Mouse (Mus musculus) G1E (cell line): ENCODE data around the gene Npc2. TPM values are rescaled to one million over a fixed set of nuclear protein-coding genes. Genes with fewer than 3 reads are reported as not detected.

ENCODE experiments used
- ATAC-seq: 2 replicates; pipeline ENCODE4 v1.8.0; 2016; ENCODE audit warnings: mild to moderate bottlenecking; ENCODE audit not compliant: insufficient number of reproducible peaks, poor library complexity, low FRiP score, severe bottlenecking; ENCODE audit errors: extremely low read depth
- DNase-seq: peaks from one replicate; pipeline ENCODE4 v3.0.0; 2012; ENCODE audit warnings: low spot score
- H3K27me3 ChIP-seq: 2 replicates; pipeline ENCODE4 v1.6.1; 2012; ENCODE audit warnings: mild to moderate bottlenecking, low read length, inconsistent platforms; ENCODE audit not compliant: insufficient read depth
- H3K36me3 ChIP-seq: replicated peaks from 2 replicates; pipeline ENCODE3; 2012; ENCODE audit warnings: mild to moderate bottlenecking, inconsistent platforms
- H3K4me1 ChIP-seq: 2 replicates; pipeline ENCODE4 v1.6.1; 2012; ENCODE audit warnings: low read depth, low read length, inconsistent platforms, mixed read lengths; ENCODE audit not compliant: insufficient read depth
- H3K4me3 ChIP-seq: 2 replicates; pipeline ENCODE4 v1.5.1; 2012; ENCODE audit warnings: low read depth, mild to moderate bottlenecking, inconsistent platforms, low read length, moderate library complexity, mixed read lengths
- H3K9me3 ChIP-seq: replicated peaks from 2 replicates; pipeline ENCODE4 v1.6.1; 2012; ENCODE audit warnings: inconsistent platforms
- CTCF ChIP-seq: IDR thresholded peaks from 2 replicates; pipeline ENCODE4 v1.5.1; 2012; ENCODE audit warnings: low read depth, low read length, inconsistent platforms, mixed read lengths
- GATA1 ChIP-seq: IDR thresholded peaks from 2 replicates; pipeline ENCODE4 v1.6.1; 2012; ENCODE audit warnings: borderline replicate concordance, low read length, inconsistent platforms, mixed read lengths
- GATA2 ChIP-seq: IDR thresholded peaks from 2 replicates; pipeline ENCODE4 v1.6.1; 2012; ENCODE audit warnings: low read depth, low read length, inconsistent platforms, borderline replicate concordance
- POLR2AphosphoS5 ChIP-seq: IDR thresholded peaks from 2 replicates; pipeline ENCODE4 v1.6.1; 2012; ENCODE audit warnings: low read depth, low read length, inconsistent platforms; ENCODE audit not compliant: insufficient replicate concordance
- TAL1 ChIP-seq: conservative IDR thresholded peaks from 2 replicates; pipeline ENCODE4 v1.6.1; 2012; ENCODE audit warnings: low read depth, low read length, inconsistent platforms, mixed read lengths
- polyA plus RNA-seq: library from polyadenylated mRNA; stranded (reverse); fragments of >175 nt; gene quantifications from 2 replicates; pipeline ENCODE4 v1.2.3, GENCODE M21; 2012
- total RNA-seq, 2 experiments: library from RNA; stranded (forward) in 1 of 2; stranded (reverse) in 1 of 2; fragments of 200-1000 nt in 1 of 2; fragments of >200 nt in 1 of 2; fragmentation: Nextera tagmentation in 1 of 2; gene quantifications; 2 replicates each; pipeline ENCODE4 v1.2.3; 2014 to 2017

Gene Npc2
- total and polyA plus RNA-seq, 3 experiments = 43.2 to 219 (median 110) TPM

DNA sequence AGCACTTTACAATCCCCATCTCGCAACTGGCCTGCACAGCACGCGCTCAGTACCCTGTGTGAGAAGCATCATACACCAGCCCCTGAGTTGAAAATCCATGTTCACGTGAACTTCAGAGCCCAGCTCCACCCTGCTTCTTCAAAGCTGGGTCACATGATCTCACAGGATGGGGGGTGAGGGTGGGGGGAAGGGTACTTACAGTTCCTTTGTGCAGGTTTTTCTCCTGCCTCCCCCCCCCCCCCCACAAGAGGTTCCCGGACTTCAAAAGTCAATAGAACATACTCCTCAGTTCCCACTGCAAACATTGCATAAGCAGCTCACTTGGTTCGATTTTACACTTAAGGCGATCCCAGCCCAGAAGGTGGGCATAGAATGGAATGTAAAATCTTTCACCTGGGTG is 3.3 kb downstream of the Npc2 start:
- TF ChIP-seq TAL1 = no peak
- no peak for TF ChIP-seq POLR2AphosphoS5
- no peak for TF ChIP-seq CTCF
- no peak for TF ChIP-seq GATA1
- TF ChIP-seq GATA2 = no peak
- no peaks in the 10 kb centered on the region for H3K9me3 ChIP-seq
- peaks cover 54% of the 10 kb centered on the region for H3K4me1 ChIP-seq
- DNase-seq (no peak), ATAC-seq (no peak)
- H3K27me3 ChIP-seq = no peaks in the 10 kb centered on the region
- no peak overlapping the region for H3K4me3 ChIP-seq
- H3K36me3 ChIP-seq = peaks cover 64% of the 10 kb centered on the region

DNA sequence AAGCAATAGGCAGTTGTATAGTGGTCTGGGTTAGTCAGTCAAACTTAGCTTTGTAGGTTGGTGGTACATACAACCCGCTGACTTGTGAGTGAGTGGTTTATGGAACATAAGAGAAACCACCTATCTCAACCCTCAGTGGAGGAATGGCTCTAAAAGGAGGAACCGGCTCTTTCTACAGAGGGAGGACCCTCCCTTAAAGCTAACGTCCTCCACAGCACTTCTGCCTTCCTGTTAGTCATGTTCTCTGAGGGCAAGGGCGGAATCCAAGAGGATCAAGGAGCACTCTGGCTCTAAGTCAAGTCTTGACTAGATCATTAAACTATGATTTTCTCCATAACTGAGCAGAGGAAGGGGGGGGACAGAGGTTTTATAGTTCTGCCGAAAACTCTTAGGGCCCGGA is 5.4 kb downstream of the Npc2 start:
- TF ChIP-seq CTCF = no peak
- TF ChIP-seq POLR2AphosphoS5 = no peak
- no peak for TF ChIP-seq GATA1
- no peak for TF ChIP-seq GATA2
- TF ChIP-seq TAL1 = no peak
- peaks cover 81% of the 10 kb centered on the region for H3K36me3 ChIP-seq
- no peaks in the 10 kb centered on the region for H3K9me3 ChIP-seq
- H3K4me1 ChIP-seq = peaks cover 52% of the 10 kb centered on the region
- H3K27me3 ChIP-seq = no peaks in the 10 kb centered on the region
- DNase-seq (peak; percentile 37), ATAC-seq (no peak)
- no peak overlapping the region for H3K4me3 ChIP-seq

DNA sequence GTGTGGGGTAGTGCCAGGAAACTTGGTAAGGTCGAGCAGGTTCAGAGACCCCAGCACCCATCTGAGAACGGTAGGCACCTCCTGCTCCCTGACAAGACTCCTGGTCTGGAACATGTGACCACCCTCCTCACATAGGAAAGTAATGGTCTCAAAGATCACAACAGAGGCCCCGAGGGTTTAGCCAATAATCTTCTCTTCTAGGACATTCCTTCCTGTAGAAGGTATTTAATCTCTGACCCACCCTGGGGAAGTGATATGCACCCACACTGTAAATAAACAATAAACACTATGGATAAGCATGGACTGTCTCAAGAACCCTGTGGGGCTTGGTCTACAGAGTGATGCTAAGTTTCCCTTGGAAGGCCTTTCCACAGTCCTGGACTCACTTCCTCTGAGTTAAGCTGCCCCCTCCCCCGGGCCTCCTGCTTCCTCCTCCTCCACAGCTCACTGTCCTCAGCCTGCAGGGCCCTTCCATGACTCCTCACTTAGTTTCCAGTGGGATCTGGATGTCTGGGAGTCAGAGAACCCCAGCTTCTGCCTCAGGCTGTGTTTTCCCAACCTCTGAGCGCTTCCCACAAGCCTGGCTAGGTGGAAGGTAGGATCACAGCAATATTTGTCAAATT is 6.7 kb downstream of the Npc2 start:
- Histone ChIP-seq H3K27me3 (no peaks in the 10 kb centered on the region), H3K36me3 (peaks cover 92% of the 10 kb centered on the region), H3K4me1 (peaks cover 45% of the 10 kb centered on the region), H3K9me3 (no peaks in the 10 kb centered on the region), H3K4me3 (no peak overlapping the region)
- TF ChIP-seq GATA2 (no peak), TAL1 (no peak), POLR2AphosphoS5 (no peak), GATA1 (no peak), CTCF (no peak)
- ATAC-seq = no peak
- DNase-seq = no peak

DNA sequence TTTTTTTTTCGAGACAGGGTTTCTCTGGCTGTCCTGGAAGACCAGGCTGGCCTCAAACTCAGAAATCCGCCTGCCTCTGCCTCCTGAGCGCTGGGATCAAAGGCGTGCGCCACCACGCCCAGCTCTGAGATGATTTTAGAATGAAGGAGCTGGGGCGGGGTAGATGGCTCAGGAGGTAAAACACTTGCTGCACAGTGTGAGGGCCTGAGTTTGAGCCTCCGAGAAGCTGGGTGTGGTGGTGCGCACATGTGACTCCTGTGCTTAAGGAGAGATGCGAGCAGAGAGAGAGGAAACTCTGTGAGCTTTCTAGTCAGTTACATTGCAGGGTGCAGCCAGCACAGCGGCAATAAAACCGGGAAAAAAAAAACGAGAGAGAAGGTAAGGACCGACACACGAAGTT is 7.4 kb downstream of the Npc2 start:
- peaks cover 92% of the 10 kb centered on the region for H3K36me3 ChIP-seq
- ATAC-seq (no peak), DNase-seq (no peak)
- H3K9me3 ChIP-seq = no peaks in the 10 kb centered on the region
- H3K4me3 ChIP-seq = no peak overlapping the region
- TF ChIP-seq GATA2 (no peak), POLR2AphosphoS5 (no peak), TAL1 (no peak), CTCF (no peak)
- H3K4me1 ChIP-seq = peaks cover 44% of the 10 kb centered on the region
- H3K27me3 ChIP-seq = no peaks in the 10 kb centered on the region

DNA sequence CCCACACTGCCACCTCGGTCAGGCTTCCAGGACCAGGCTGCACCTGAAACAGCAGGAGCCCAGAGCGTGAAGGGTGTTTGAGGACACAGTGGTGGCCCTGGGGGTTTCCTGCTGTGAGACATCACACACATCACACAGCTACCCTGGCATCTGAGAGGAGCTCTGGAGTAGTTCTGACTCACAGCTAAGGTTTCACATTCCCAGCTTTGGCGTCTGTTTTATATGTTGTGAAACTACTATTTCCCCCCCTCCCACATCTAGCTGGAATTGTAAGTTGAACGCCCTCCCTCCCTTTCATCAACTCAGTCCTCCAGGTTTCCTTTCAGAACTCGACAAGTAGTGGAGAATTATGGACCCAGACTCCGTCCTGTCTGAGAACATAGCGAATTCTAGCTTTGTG is 8.2 kb downstream of the Npc2 start:
- Histone ChIP-seq H3K4me1 (peaks cover 38% of the 10 kb centered on the region), H3K4me3 (no peak overlapping the region), H3K27me3 (no peaks in the 10 kb centered on the region), H3K36me3 (peaks cover 92% of the 10 kb centered on the region), H3K9me3 (no peaks in the 10 kb centered on the region)
- ATAC-seq = no peak
- TF ChIP-seq POLR2AphosphoS5 (no peak), GATA2 (no peak), GATA1 (no peak), CTCF (no peak), TAL1 (no peak)
- no peak for DNase-seq

DNA sequence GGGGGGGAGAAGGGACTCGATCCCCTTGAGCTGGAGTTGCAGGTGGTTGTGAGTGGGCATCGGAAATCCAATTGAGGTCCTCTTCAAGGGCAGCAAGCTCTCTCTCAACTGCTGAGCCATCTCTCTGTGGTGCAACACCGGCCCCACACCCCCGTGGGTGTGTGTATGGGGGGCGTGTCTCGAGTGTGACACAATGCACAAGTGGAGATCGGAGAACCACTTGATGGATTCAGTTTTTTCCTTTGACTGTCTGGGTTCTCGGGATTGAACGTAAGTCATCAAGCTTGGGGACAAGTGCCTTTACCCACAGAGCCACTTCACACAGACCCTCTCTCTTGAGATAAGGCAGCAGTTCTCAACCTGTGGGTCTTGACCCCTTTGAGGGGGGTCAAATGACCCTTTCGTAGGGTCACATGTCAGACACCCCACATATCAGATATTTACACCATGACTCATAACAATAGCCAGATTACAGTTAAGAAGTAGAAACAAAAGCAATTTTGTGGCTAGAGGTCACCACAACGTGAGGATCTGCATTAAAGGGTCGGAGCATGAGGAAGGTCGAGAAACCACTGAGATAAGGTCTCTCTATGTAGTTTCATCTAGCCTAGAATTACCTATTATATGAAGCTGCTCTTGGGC is 9.3 kb downstream of the Npc2 start:
- ATAC-seq = no peak
- TF ChIP-seq CTCF (no peak), TAL1 (no peak), POLR2AphosphoS5 (no peak), GATA1 (no peak), GATA2 (no peak)
- DNase-seq = no peak
- H3K36me3 ChIP-seq = peaks cover 91% of the 10 kb centered on the region
- no peaks in the 10 kb centered on the region for H3K9me3 ChIP-seq
- no peaks in the 10 kb centered on the region for H3K27me3 ChIP-seq
- H3K4me1 ChIP-seq = peaks cover 31% of the 10 kb centered on the region
- no peak overlapping the region for H3K4me3 ChIP-seq

DNA sequence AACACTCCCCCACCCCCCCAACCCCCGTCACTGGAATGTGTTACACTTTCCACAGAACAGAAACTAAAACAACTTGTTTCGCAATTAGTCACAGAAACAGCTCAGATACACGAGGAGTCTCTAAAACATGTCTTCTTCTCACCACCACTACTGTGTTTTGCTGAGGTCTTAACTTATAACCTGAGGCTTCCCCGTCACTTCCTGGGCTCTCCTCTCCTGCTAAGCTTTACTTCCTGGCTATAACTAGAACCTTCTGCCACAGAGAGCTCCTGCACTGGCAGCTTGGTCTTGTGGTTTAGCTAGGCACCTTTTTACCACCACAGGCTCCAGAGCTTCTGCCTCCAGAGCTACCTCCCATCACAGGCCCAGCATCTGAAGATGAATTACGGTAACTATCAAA is 10.4 kb downstream of the Npc2 start:
- peaks cover 91% of the 10 kb centered on the region for H3K36me3 ChIP-seq
- peaks cover 29% of the 10 kb centered on the region for H3K4me1 ChIP-seq
- DNase-seq (no peak), ATAC-seq (no peak)
- no peaks in the 10 kb centered on the region for H3K27me3 ChIP-seq
- H3K4me3 ChIP-seq = no peak overlapping the region
- no peak for TF ChIP-seq GATA2
- no peak for TF ChIP-seq TAL1
- no peak for TF ChIP-seq CTCF
- H3K9me3 ChIP-seq = no peaks in the 10 kb centered on the region
